12 mouse cellular contexts compared by ENCODE assay signal in genomic region chr12:47252306-47252705, GRCm38 (mm10).
DNase-seq lines count a peak whose midpoint lies in the region; ATAC-seq and TF ChIP-seq lines count a peak whose summit lies in the region.
"Had no signal": no experiment of that assay in that cellular context is flagged by ENCODE, and none has a peak within 500 bp of the region (broad histone marks: within the 10 kb centered on the region; RNA-seq: fewer than 3 reads in every experiment).

No protein-coding gene starts in this region.

- peak; percentile 4 for DNase-seq in kidney, postnatal 14 days
- peak; percentile 1 for DNase-seq in CH12.LX (ENCODE audit: extremely low read depth)
- DNase-seq in NIH3T3 (ENCODE audit: low read depth) = peak; percentile 30
- peak; percentile 32 for DNase-seq in forelimb bud, embryonic 11.5 days (ENCODE audit: low read depth, low spot score)
- no peak for DNase-seq in urinary bladder, postnatal 25 days (ENCODE audit: low spot score)
- no peak for DNase-seq in adrenal gland, adult (ENCODE audit: inconsistent age in 2 of 2, low spot score in 1 of 2)

- H3K27me3 ChIP-seq in kidney, embryonic 16.5 days (ENCODE audit: insufficient read depth, low read length) = no peaks in the 10 kb centered on the region
- no peaks in the 10 kb centered on the region for H3K27me3 ChIP-seq in CH12.LX (replicated peaks)
- H3K27me3 ChIP-seq: hindbrain, embryonic 15.5 days had no signal

- H3K4me3 ChIP-seq in kidney, embryonic 16.5 days (ENCODE audit: low read length) = no peak overlapping the region
- no peak overlapping the region for H3K4me3 ChIP-seq in CH12.LX (replicated peaks in 1 of 3; ENCODE audit: low read depth in 2 of 3, low read length in 2 of 3, poor library complexity in 1 of 3)
- H3K4me3 ChIP-seq: hindbrain, embryonic 15.5 days; midbrain, embryonic 10.5 days had no signal

- no peak overlapping the region for H3K4me2 ChIP-seq in kidney, embryonic 16.5 days (replicated peaks; ENCODE audit: low read depth, low read length)
- no peak overlapping the region for H3K4me2 ChIP-seq in CH12.LX (ENCODE audit: insufficient read depth, low read depth, poor library complexity, severe bottlenecking)
- H3K4me2 ChIP-seq: hindbrain, embryonic 15.5 days had no signal

- H3K9me3 ChIP-seq in kidney, embryonic 16.5 days (ENCODE audit: low read length) = no peaks in the 10 kb centered on the region
- H3K9me3 ChIP-seq in CH12.LX (replicated peaks; ENCODE audit: low read length) = no peaks in the 10 kb centered on the region
- H3K9me3 ChIP-seq: hindbrain, embryonic 15.5 days; midbrain, embryonic 10.5 days had no signal

- H3K79me2 ChIP-seq in CH12.LX (replicated peaks; ENCODE audit: control insufficient read depth, extremely low read depth, insufficient read depth, poor library complexity, severe bottlenecking) = no peaks in the 10 kb centered on the region

- no peak overlapping the region for H3K27ac ChIP-seq in kidney, embryonic 16.5 days (ENCODE audit: low read length)
- H3K27ac ChIP-seq in CH12.LX (ENCODE audit: insufficient read depth, low read depth) = no peak overlapping the region
- H3K27ac ChIP-seq: hindbrain, embryonic 15.5 days; midbrain, embryonic 10.5 days; stomach, postnatal 0 days had no signal

- H3K4me1 ChIP-seq in kidney, embryonic 16.5 days (ENCODE audit: insufficient read depth, low read length) = no peaks in the 10 kb centered on the region
- no peaks in the 10 kb centered on the region for H3K4me1 ChIP-seq in CH12.LX (ENCODE audit: control insufficient read depth in 1 of 2, insufficient read depth in 2 of 2)
- H3K4me1 ChIP-seq: hindbrain, embryonic 15.5 days; midbrain, embryonic 10.5 days had no signal

- no peak for TF ChIP-seq POLR2A in CH12.LX (IDR thresholded peaks at IDR 0.05; ENCODE audit: low read depth, low read length)

- no peak for ATAC-seq in kidney, embryonic 16.5 days (ENCODE audit: low FRiP score, low TSS enrichment)
- ATAC-seq: activated CD4-positive, CD25-positive, alpha-beta regulatory T cell, adult 4 months; lung, postnatal 0 days had no signal

- dilution Hi-C loops in CH12.LX (cut with MboI; ENCODE audit: extremely low pct_ligation_motif_present, extremely low pct_unique_long_range_greater_than_20kb, low sequenced_read_pairs) = no loop called here

- in situ Hi-C loops in CH12.LX (cut with MboI; ENCODE audit: low pct_ligation_motif_present, low pct_unique_long_range_greater_than_20kb, low sequenced_read_pairs) = no loop called here

- no peak for TF ChIP-seq CTCF in CH12.LX (conservative IDR thresholded peaks at IDR 0.05 in 1 of 2, IDR thresholded peaks at IDR 0.05 in 1 of 2; ENCODE audit: low read depth in 2 of 2, low read length in 2 of 2)

- no peak for TF ChIP-seq EP300 in CH12.LX (IDR thresholded peaks at IDR 0.05; ENCODE audit: low read length)

- no peak overlapping the region for H3K9ac ChIP-seq in kidney, embryonic 16.5 days (replicated peaks; ENCODE audit: low read length)
- H3K9ac ChIP-seq in CH12.LX (ENCODE audit: insufficient read depth, low read depth) = no peak overlapping the region
- H3K9ac ChIP-seq: hindbrain, embryonic 15.5 days had no signal

- no peak for TF ChIP-seq RAD21 in CH12.LX (IDR thresholded peaks at IDR 0.05; ENCODE audit: low read depth, low read length)

- H3K36me3 ChIP-seq in kidney, embryonic 16.5 days (ENCODE audit: insufficient read depth, low read length) = no peaks in the 10 kb centered on the region
- H3K36me3 ChIP-seq in CH12.LX (replicated peaks in 1 of 2; ENCODE audit: control insufficient read depth in 1 of 2, insufficient read depth in 1 of 2, low read length in 1 of 2) = no peaks in the 10 kb centered on the region
- H3K36me3 ChIP-seq: hindbrain, embryonic 15.5 days; midbrain, embryonic 10.5 days had no signal

TF ChIP-seq in CH12.LX, 34 proteins besides CTCF, POLR2A, EP300 and RAD21:
- no peak for TF ChIP-seq JUN (IDR thresholded peaks at IDR 0.05; ENCODE audit: insufficient read depth, low read depth, low read length)
- no peak for TF ChIP-seq TBP (conservative IDR thresholded peaks at IDR 0.05; ENCODE audit: low read depth, low read length)
- TF ChIP-seq BHLHE40 (IDR thresholded peaks at IDR 0.05; ENCODE audit: low read depth, low read length) = no peak
- TF ChIP-seq ZNF384 (IDR thresholded peaks at IDR 0.05; ENCODE audit: low read depth, low read length) = no peak
- TF ChIP-seq USF2 (conservative IDR thresholded peaks at IDR 0.05; ENCODE audit: low read depth, low read length) = no peak
- no peak for TF ChIP-seq NRF1 (IDR thresholded peaks at IDR 0.05; ENCODE audit: low read depth, low read length)
- no peak for TF ChIP-seq UBTF (IDR thresholded peaks at IDR 0.05; ENCODE audit: low read depth, low read length)
- no peak for TF ChIP-seq MAZ (IDR thresholded peaks at IDR 0.05; ENCODE audit: low read depth, low read length)
- no peak for TF ChIP-seq RCOR1 (conservative IDR thresholded peaks at IDR 0.05; ENCODE audit: low read depth, low read length)
- no peak for TF ChIP-seq JUND (conservative IDR thresholded peaks at IDR 0.05; ENCODE audit: low read depth, low read length)
- TF ChIP-seq TCF12 (IDR thresholded peaks at IDR 0.05; ENCODE audit: low read depth, low read length) = no peak

Comparison
In these comparisons a context has a peak if more than half of its experiments do, and no peak if none do; other contexts are left out.
1. DNase-seq: peak in kidney, postnatal 14 days (single experiment), CH12.LX (single experiment), NIH3T3 (single experiment) and forelimb bud, embryonic 11.5 days (single experiment); none in urinary bladder, postnatal 25 days (single experiment) and adrenal gland, adult (0 of 2).